ENCODE assay signal across 1 mouse cellular context in the genomic region with DNA sequence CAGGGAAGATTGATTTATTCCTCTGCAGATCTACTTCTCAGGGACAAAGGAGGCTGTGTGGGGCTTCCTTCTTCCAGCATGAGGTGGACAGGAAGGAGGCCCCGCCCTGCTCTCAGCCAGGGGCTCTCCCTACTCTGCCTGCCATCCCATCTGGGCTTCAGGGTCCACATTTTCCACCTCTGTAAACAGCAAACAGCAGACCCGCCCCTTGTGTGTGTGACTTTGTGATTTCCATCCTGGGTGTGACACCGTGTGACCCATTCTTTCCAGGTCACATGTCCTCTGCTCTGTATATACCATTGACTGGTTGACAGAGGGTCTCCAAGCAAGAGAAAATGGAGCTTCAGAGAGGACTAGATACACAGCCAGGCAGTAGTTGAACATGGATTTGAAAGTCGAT.
TF ChIP-seq lines count a peak whose summit lies in the region.

No protein-coding gene starts in this region.

TF ChIP-seq in CH12.LX, 34 proteins besides CTCF, POLR2A, EP300 and RAD21:
- TF ChIP-seq BHLHE40 (IDR thresholded peaks at IDR 0.05; ENCODE audit: low read depth, low read length) (peak; percentile 58), IRF4 (IDR thresholded peaks at IDR 0.05; ENCODE audit: low read depth, low read length) (0 out of 2 replicates have a peak, but pooled peaks have one; percentile 44), MEF2A (IDR thresholded peaks at IDR 0.05; ENCODE audit: borderline replicate concordance, low read depth, low read length) (peak; percentile 63; the same call in 1 of the 2 replicates), CHD1 (IDR thresholded peaks at IDR 0.05; ENCODE audit: low read depth, low read length) (no peak), JUN (IDR thresholded peaks at IDR 0.05; ENCODE audit: insufficient read depth, low read depth, low read length) (peak; percentile 23; the same call in 1 of the 2 replicates), TBP (conservative IDR thresholded peaks at IDR 0.05; ENCODE audit: low read depth, low read length) (no peak), GABPA (IDR thresholded peaks at IDR 0.05; ENCODE audit: insufficient replicate concordance, low read depth, low read length) (no peak), ETS1 (conservative IDR thresholded peaks at IDR 0.05; ENCODE audit: low read depth, low read length) (peak; percentile 75), E2F4 (IDR thresholded peaks at IDR 0.05; ENCODE audit: insufficient replicate concordance, low read depth, low read length) (no peak), USF1 (IDR thresholded peaks at IDR 0.05; ENCODE audit: low read depth, low read length) (peak; percentile 55), TCF12 (IDR thresholded peaks at IDR 0.05; ENCODE audit: low read depth, low read length) (peak; percentile 64; the same call in 1 of the 2 replicates), ZKSCAN1 (IDR thresholded peaks at IDR 0.05; ENCODE audit: borderline replicate concordance, low read depth, low read length) (no peak), CHD2 (IDR thresholded peaks at IDR 0.05; ENCODE audit: low read length) (no peak), PAX5 (IDR thresholded peaks at IDR 0.05; ENCODE audit: low read length) (no peak), ZC3H11A (IDR thresholded peaks at IDR 0.05; ENCODE audit: low read depth, low read length) (no peak), ZMIZ1 (IDR thresholded peaks at IDR 0.05; ENCODE audit: low read depth, low read length) (no peak), KAT2A (IDR thresholded peaks at IDR 0.05; ENCODE audit: insufficient replicate concordance, low read length) (no peak), MAX (IDR thresholded peaks at IDR 0.05; ENCODE audit: low read length) (peak; percentile 70), NELFE (IDR thresholded peaks at IDR 0.05; ENCODE audit: low read depth, low read length) (0 out of 2 replicates have a peak, but pooled peaks have one; percentile 11), ELF1 (IDR thresholded peaks at IDR 0.05; ENCODE audit: low read depth, low read length) (peak; percentile 55; the same call in 1 of the 2 replicates), POLR2AphosphoS2 (IDR thresholded peaks at IDR 0.05; ENCODE audit: low read depth, low read length) (no peak), HCFC1 (IDR thresholded peaks at IDR 0.05; ENCODE audit: low read depth, low read length) (no peak), UBTF (IDR thresholded peaks at IDR 0.05; ENCODE audit: low read depth, low read length) (no peak), SMC3 (IDR thresholded peaks at IDR 0.05; ENCODE audit: low read depth, low read length) (no peak), USF2 (conservative IDR thresholded peaks at IDR 0.05; ENCODE audit: low read depth, low read length) (peak; percentile 49), MAFK (IDR thresholded peaks at IDR 0.05; ENCODE audit: insufficient replicate concordance, low read length) (no peak), JUND (conservative IDR thresholded peaks at IDR 0.05; ENCODE audit: low read depth, low read length) (peak; percentile 78), MYC (IDR thresholded peaks at IDR 0.05; ENCODE audit: low read depth, low read length) (peak; percentile 62; the same call in 1 of the 2 replicates), ZNF384 (IDR thresholded peaks at IDR 0.05; ENCODE audit: low read depth, low read length) (no peak), MAZ (IDR thresholded peaks at IDR 0.05; ENCODE audit: low read depth, low read length) (peak; percentile 73; the same call in 1 of the 2 replicates), RCOR1 (conservative IDR thresholded peaks at IDR 0.05; ENCODE audit: low read depth, low read length) (0 out of 2 replicates have a peak, but pooled peaks have one; percentile 43), MXI1 (IDR thresholded peaks at IDR 0.05; ENCODE audit: low read depth, low read length) (0 out of 2 replicates have a peak, but pooled peaks have one; percentile 50), NRF1 (IDR thresholded peaks at IDR 0.05; ENCODE audit: low read depth, low read length) (no peak), SIN3A (IDR thresholded peaks at IDR 0.05; ENCODE audit: low read length) (peak; percentile 62; the same call in 1 of the 2 replicates)
